Mouse (Mus musculus): Measurements from ENCODE around the gene H1foo.

The H1foo gene

GRCm38 (mm10) chr6:115984580-115984979 is 39.8 kb downstream of the H1foo start:
- in situ Hi-C loops (cut with MboI, MseI), result no loop called here

- in situ Hi-C loops (cut with MboI, MseI), result no loop called here
These were observed 40.9 kb downstream of the H1foo start for GRCm38 (mm10) chr6:115985622-115986021.

GRCm38 (mm10) chr6:115986472-115987095 is 41.8 kb downstream of the H1foo start:
- in situ Hi-C loops (cut with MboI, MseI), result no loop called here

- in situ Hi-C loops (cut with MboI, MseI), result no loop called here
These were observed 42.5 kb downstream of the H1foo start for GRCm38 (mm10) chr6:115987096-115987747.

GRCm38 (mm10) chr6:115989032-115989431 is 44.3 kb downstream of the H1foo start:
- in situ Hi-C loops (cut with MboI, MseI), result no loop called here

- in situ Hi-C loops (cut with MboI, MseI), result loop anchor here (10.0 kb wide), 1 partner anchor 1915 kb away; the partner anchor contains the start of gene Hnrnpf
These were observed 44.9 kb downstream of the H1foo start for GRCm38 (mm10) chr6:115989607-115990006.

- in situ Hi-C loops (cut with MboI, MseI), result loop anchor here (10.0 kb wide), 1 partner anchor 1915 kb away; the partner anchor contains the start of gene Hnrnpf
These were observed 45.3 kb downstream of the H1foo start for GRCm38 (mm10) chr6:115990056-115990455.

- in situ Hi-C loops (cut with MboI, MseI), result loop anchor here (10.0 kb wide), 1 partner anchor 1914 kb away; the partner anchor contains the start of gene Hnrnpf
These were observed 45.7 kb downstream of the H1foo start for GRCm38 (mm10) chr6:115990479-115990878.

- in situ Hi-C loops (cut with MboI, MseI), result loop anchor here (10.0 kb wide), 1 partner anchor 1914 kb away; the partner anchor contains the start of gene Hnrnpf
These were observed 46.6 kb downstream of the H1foo start for GRCm38 (mm10) chr6:115991108-115991880.

- in situ Hi-C loops (cut with MboI, MseI), result loop anchor here (10.0 kb wide), 1 partner anchor 1913 kb away; the partner anchor contains the start of gene Hnrnpf
These were observed 47.3 kb downstream of the H1foo start for GRCm38 (mm10) chr6:115991881-115992620.

- in situ Hi-C loops (cut with MboI, MseI), result loop anchor here (10.0 kb wide), 1 partner anchor 1912 kb away; the partner anchor contains the start of gene Hnrnpf
These were observed 48.2 kb downstream of the H1foo start for GRCm38 (mm10) chr6:115992981-115993380.

GRCm38 (mm10) chr6:115993463-115994145 is 48.9 kb downstream of the H1foo start:
- in situ Hi-C loops (cut with MboI, MseI), result loop anchor here (10.0 kb wide), 1 partner anchor 1911 kb away; the partner anchor contains the start of gene Hnrnpf

- in situ Hi-C loops (cut with MboI, MseI), result loop anchor here (10.0 kb wide), 1 partner anchor 1910 kb away; the partner anchor contains the start of gene Hnrnpf
These were observed 49.6 kb downstream of the H1foo start for GRCm38 (mm10) chr6:115994146-115994876.

GRCm38 (mm10) chr6:115994877-115995520 is 50.3 kb downstream of the H1foo start, which contains the start of gene Plxnd1:
Plxnd1 (minus strand) TSS chr6:115995005.
- in situ Hi-C loops (cut with MboI, MseI), result loop anchor here (10.0 kb wide), 1 partner anchor 1910 kb away; the partner anchor contains the start of gene Hnrnpf

GRCm38 (mm10) chr6:115995531-115995941 is 50.8 kb downstream of the H1foo start:
- in situ Hi-C loops (cut with MboI, MseI), result loop anchor here (10.0 kb wide), 1 partner anchor 1909 kb away; the partner anchor contains the start of gene Hnrnpf

GRCm38 (mm10) chr6:115996171-115996851 is 51.6 kb downstream of the H1foo start:
- in situ Hi-C loops (cut with MboI, MseI), result loop anchor here (10.0 kb wide), 1 partner anchor 1908 kb away; the partner anchor contains the start of gene Hnrnpf

- in situ Hi-C loops (cut with MboI, MseI), result loop anchor here (10.0 kb wide), 1 partner anchor 1907 kb away; the partner anchor contains the start of gene Hnrnpf
These were observed 53.1 kb downstream of the H1foo start for GRCm38 (mm10) chr6:115997726-115998311.

GRCm38 (mm10) chr6:115998758-115999157 is 54.0 kb downstream of the H1foo start:
- in situ Hi-C loops (cut with MboI, MseI), result loop anchor here (10.0 kb wide), 1 partner anchor 1906 kb away; the partner anchor contains the start of gene Hnrnpf

Data from regulatory T cell (primary cell).